Comparison of ENCODE assay signal across 9 mouse cellular contexts in genomic region chr2:167417694-167418093, GRCm38 (mm10). TPM values are rescaled to one million over a fixed set of nuclear protein-coding genes. Genes with fewer than 3 reads are reported as not detected.
DNase-seq lines count a peak whose midpoint lies in the region; ATAC-seq and TF ChIP-seq lines count a peak whose summit lies in the region.
"Had no signal": no experiment of that assay in that cellular context is flagged by ENCODE, and none has a peak within 500 bp of the region (broad histone marks: within the 10 kb centered on the region; RNA-seq: fewer than 3 reads in every experiment).

No protein-coding gene starts in this region.

- H3K9ac ChIP-seq in heart, embryonic 12.5 days: no peak overlapping the region
- H3K9ac ChIP-seq in ES-E14 (ENCODE audit: insufficient read depth, low read depth, low read length, poor library complexity, severe bottlenecking): no peak overlapping the region
- no peak overlapping the region for H3K9ac ChIP-seq in heart, adult 2 months (ENCODE audit: low read depth, low read length)
- H3K9ac ChIP-seq: liver, embryonic 15.5 days had no signal

- no peaks in the 10 kb centered on the region for H3K36me3 ChIP-seq in heart, embryonic 12.5 days
- no peaks in the 10 kb centered on the region for H3K36me3 ChIP-seq in ES-E14 (ENCODE audit: control insufficient read depth, insufficient read depth, low read length, poor library complexity, severe bottlenecking)
- H3K36me3 ChIP-seq in heart, adult 2 months (ENCODE audit: control insufficient read depth, insufficient read depth, low read length): no peaks in the 10 kb centered on the region
- H3K36me3 ChIP-seq: liver, embryonic 15.5 days had no signal

- TF ChIP-seq POLR2A in heart, adult 2 months (IDR thresholded peaks at IDR 0.05; ENCODE audit: insufficient read depth, low read depth, low read length): no peak

- H3K79me2 ChIP-seq in heart, adult 2 months (replicated peaks; ENCODE audit: control insufficient read depth, insufficient read depth, low read length): no peaks in the 10 kb centered on the region

- ATAC-seq in heart, embryonic 12.5 days (ENCODE audit: insufficient number of reproducible peaks, low FRiP score): no peak

- in situ Hi-C loops in ES-E14 (cut with MboI; ENCODE audit: low sequenced_read_pairs in 2 of 2, unreplicated experiment in 2 of 2): no loop called here

- DNase-seq in heart, adult 18-20 months: peak; percentile 66 to 88
- DNase-seq in ES-E14 (ENCODE audit: low read depth, low spot score): peak; percentile 78
- peak; percentile 88 for DNase-seq in cerebellum, adult 9-10 months
- DNase-seq in heart, adult 2 months: peak; percentile 71 to 82
- DNase-seq in left cerebral cortex, postnatal 25 days (ENCODE audit: low spot score in 2 of 2): peak; percentile 53 to 71
- peak; percentile 44 for DNase-seq in retina, postnatal 7 days (ENCODE audit: low read depth, low spot score)
- DNase-seq in urinary bladder, postnatal 10 days (ENCODE audit: low spot score): peak; percentile 38

- H3K27ac ChIP-seq in heart, embryonic 12.5 days (ENCODE audit: poor library complexity, severe bottlenecking): no peak overlapping the region
- no peak overlapping the region for H3K27ac ChIP-seq in ES-E14 (ENCODE audit: insufficient read depth, low read depth, low read length, poor library complexity, severe bottlenecking)
- H3K27ac ChIP-seq in heart, adult 2 months: no peak overlapping the region
- H3K27ac ChIP-seq: liver, embryonic 15.5 days had no signal

- TF ChIP-seq CTCF in heart, adult 2 months (IDR thresholded peaks at IDR 0.05): peak; percentile 93

- no peak overlapping the region for H3K4me3 ChIP-seq in heart, embryonic 12.5 days
- H3K4me3 ChIP-seq in ES-E14 (ENCODE audit: insufficient read depth in 1 of 2, low read depth in 1 of 2, low read length in 2 of 2, poor library complexity in 1 of 2, severe bottlenecking in 1 of 2): no peak overlapping the region
- no peak overlapping the region for H3K4me3 ChIP-seq in heart, adult 2 months
- H3K4me3 ChIP-seq: liver, embryonic 15.5 days had no signal

- TF ChIP-seq EP300 in heart, adult 2 months (IDR thresholded peaks at IDR 0.05; ENCODE audit: insufficient read depth, low read depth, low read length): peak; percentile 59; the same call in 1 of the 2 replicates

- no peak overlapping the region for H3K4me2 ChIP-seq in heart, embryonic 12.5 days
- H3K4me2 ChIP-seq: liver, embryonic 15.5 days had no signal

- peaks cover 16% of the 10 kb centered on the region for H3K4me1 ChIP-seq in heart, embryonic 12.5 days (replicated peaks)
- H3K4me1 ChIP-seq in ES-E14 (ENCODE audit: control insufficient read depth in 2 of 2, insufficient read depth in 2 of 2, low read length in 2 of 2, poor library complexity in 1 of 2): peaks cover 0 to 2% of the 10 kb centered on the region in 2 experiments; a peak in 2 of 4 replicates
- peaks cover 2% of the 10 kb centered on the region for H3K4me1 ChIP-seq in heart, adult 2 months (ENCODE audit: control insufficient read depth, insufficient read depth, low read length)

- WGBS in heart, embryonic 12.5 days: 34% methylated on average over 4 of the region's 4 CpGs
- 35% methylated on average over 4 of the region's 4 CpGs for WGBS in heart, adult 2 months

- peaks cover 13% of the 10 kb centered on the region; the same call in 1 of the 2 replicates for H3K9me3 ChIP-seq in heart, embryonic 12.5 days (replicated peaks)
- no peaks in the 10 kb centered on the region for H3K9me3 ChIP-seq in ES-E14 (ENCODE audit: control insufficient read depth, insufficient read depth, low read depth, low read length)
- H3K9me3 ChIP-seq: liver, embryonic 15.5 days had no signal

- intact Hi-C loops in heart, adult 2 months (cut with DNase I): loop anchor here (1.0 to 5.0 kb wide), 2 partner anchors 137 to 195 kb away; no protein-coding TSS in a partner anchor
- intact Hi-C loops in left cerebral cortex, postnatal 25 days (cut with DNase I): loop anchor here (1.0 to 5.0 kb wide), 3 partner anchors 137 to 345 kb away; no protein-coding TSS in a partner anchor

- H3K27me3 ChIP-seq in heart, embryonic 12.5 days (replicated peaks): no peaks in the 10 kb centered on the region
- no peaks in the 10 kb centered on the region for H3K27me3 ChIP-seq in heart, adult 2 months (ENCODE audit: control insufficient read depth, insufficient read depth, low read length)
- H3K27me3 ChIP-seq: liver, embryonic 15.5 days had no signal

TF ChIP-seq in ES-E14, 5 proteins besides CTCF, POLR2A, EP300 and RAD21:
- TF ChIP-seq ZC3H11A (IDR thresholded peaks at IDR 0.05; ENCODE audit: borderline replicate concordance, low read depth, low read length): peak; percentile 15; the same call in 1 of the 2 replicates
- no peak for TF ChIP-seq ZNF384 (IDR thresholded peaks at IDR 0.05; ENCODE audit: low read depth, low read length)

RNA-seq across cellular contexts. Expression of gene Slc9a8, which starts 3.8 kb away (rescaled TPM):
- total RNA-seq in heart, adult 18-20 months (2021): 10 to 100 TPM; 20.5 to 26.8 TPM
- polyA plus RNA-seq in heart, embryonic 12.5 days (2016; fragmentation: Nextera tagmentation; extraction: Ambion mirVana): 22.6 and 25.6 TPM in 2 replicates
- total RNA-seq in ES-E14 (2012; rRNA removed): 38.6 and 54.4 TPM in 2 replicates
- total RNA-seq in heart, adult 2 months (2021): 10 to 100 TPM; 21.7 to 23.6 TPM
- polyA plus RNA-seq in heart, adult 2 months (2012; rRNA removed): 26.1 and 43.8 TPM in 2 replicates
- 10 to 100 TPM; 24.7 to 31.0 TPM for total RNA-seq in left cerebral cortex, postnatal 25 days (2021)

Comparison
In these comparisons a context has a peak if more than half of its experiments do, and no peak if none do; other contexts are left out.
1. DNase-seq: peak in every context shown above with its lines; median percentile 88 in cerebellum, adult 9-10 months; 78 in ES-E14; 77 in heart, adult 18-20 months; 76 in heart, adult 2 months; 62 in left cerebral cortex, postnatal 25 days; 44 in retina, postnatal 7 days; 38 in urinary bladder, postnatal 10 days.